Mouse (Mus musculus) testis, adult 2 months (tissue): Measurements from ENCODE around the gene Ppp1r12a.

ENCODE experiments used
- CTCF ChIP-seq: fragments of 200-500 bp; IDR thresholded peaks from 2 replicates; pipeline ENCODE4 v1.5.1; 2012; ENCODE audit warnings: low read depth, mild to moderate bottlenecking, inconsistent platforms, low read length, moderate library complexity; ENCODE audit not compliant: control insufficient read depth, insufficient read depth, insufficient replicate concordance
- POLR2A ChIP-seq: fragments of 200-500 bp; IDR thresholded peaks from 2 replicates; pipeline ENCODE4 v1.6.1; 2012; ENCODE audit warnings: low read depth, mild to moderate bottlenecking, inconsistent platforms, low read length, moderate library complexity; ENCODE audit not compliant: control insufficient read depth

DNA sequence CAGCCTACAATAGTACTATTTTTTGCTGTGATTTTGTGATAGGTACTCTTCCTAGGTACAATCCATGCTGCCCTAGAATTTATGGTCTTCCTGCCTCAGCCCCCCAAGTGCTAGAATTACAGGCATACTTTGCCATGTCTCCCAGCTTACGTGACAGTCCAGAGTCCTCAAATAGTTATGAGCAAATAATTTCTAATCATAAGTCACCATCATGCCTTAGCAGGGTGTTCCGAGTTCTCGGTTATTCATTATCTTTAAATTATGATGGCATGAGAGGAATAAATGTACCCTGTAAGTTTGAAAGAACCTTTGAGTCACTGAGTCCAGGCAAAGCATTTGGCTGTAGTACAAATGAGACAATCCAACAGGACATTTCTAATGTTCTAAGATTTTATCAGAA is 5.9 kb upstream of the Ppp1r12a start:
- TF ChIP-seq POLR2A (no peak), CTCF (no peak)
